Mouse (Mus musculus): ENCODE results near the gene Piga. TPM values are rescaled to one million over a fixed set of nuclear protein-coding genes. Genes with fewer than 3 reads are reported as not detected.

Piga gene
- polyA plus RNA-seq, 1 experiment from 2014 or later: 4.3 TPM

DNA sequence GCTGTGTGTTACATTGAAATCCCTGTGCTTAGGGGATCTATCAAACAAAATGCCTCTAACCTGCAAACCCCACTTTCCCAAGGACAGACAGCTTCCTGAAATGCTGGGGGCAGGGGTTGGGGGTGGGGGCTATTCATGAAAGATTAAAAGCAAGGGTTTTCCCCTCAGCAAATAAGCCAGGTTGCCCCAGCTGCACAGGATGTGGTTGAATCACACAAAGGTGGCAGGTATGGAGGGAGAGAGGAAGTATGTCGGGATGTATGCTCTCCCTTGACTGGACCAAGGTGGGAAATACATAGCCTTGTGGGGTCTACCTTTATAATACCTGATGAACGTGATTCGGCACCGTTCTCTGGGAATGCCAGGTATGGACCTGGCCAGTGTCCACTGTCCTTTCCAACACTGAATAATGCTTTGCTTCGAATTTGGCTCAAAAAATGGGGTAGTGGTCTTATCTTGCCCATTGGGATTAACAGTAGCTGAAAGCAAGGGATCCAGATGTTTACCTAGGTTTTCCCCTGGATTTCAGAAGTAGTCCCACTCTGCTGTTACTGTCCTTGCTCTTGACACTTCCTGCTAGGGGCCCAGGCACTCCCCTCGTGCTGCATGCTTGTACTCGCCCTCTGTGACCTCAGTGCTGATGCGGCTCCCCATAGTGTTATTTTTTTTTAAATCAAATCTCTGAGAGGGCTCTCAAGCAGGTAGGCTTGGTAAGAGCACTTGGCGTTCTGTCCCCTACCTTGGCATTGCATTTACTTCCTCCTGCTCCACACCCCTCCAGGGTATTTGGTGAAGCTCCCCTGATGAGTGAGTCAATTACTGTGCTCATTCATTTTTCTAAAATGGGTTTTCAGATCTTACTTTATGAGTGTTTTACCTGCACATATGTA is 13.2 kb upstream of the Piga start:
- Histone ChIP-seq H3K4me2 (ENCODE audit: low read length) (no peak overlapping the region), H3K4me1 (ENCODE audit: control insufficient read depth, insufficient read depth, low read length) (no peaks in the 10 kb centered on the region), H3K9ac (ENCODE audit: low read depth, low read length) (no peak overlapping the region), H3K9me3 (replicated peaks; ENCODE audit: control insufficient read depth, low read length, poor library complexity, severe bottlenecking) (no peaks in the 10 kb centered on the region), H3K27ac (ENCODE audit: low read length) (no peak overlapping the region), H3K36me3 (ENCODE audit: control insufficient read depth, insufficient read depth, low read length) (no peaks in the 10 kb centered on the region), H3K4me3 (ENCODE audit: low read depth, low read length) (no peak overlapping the region), H3K27me3 (ENCODE audit: control insufficient read depth, insufficient read depth, low read depth, low read length) (no peaks in the 10 kb centered on the region; the same call in 1 of the 2 replicates)
- 75% methylated on average over 9 of the region's 9 CpGs for WGBS
- ATAC-seq: no peak

DNA sequence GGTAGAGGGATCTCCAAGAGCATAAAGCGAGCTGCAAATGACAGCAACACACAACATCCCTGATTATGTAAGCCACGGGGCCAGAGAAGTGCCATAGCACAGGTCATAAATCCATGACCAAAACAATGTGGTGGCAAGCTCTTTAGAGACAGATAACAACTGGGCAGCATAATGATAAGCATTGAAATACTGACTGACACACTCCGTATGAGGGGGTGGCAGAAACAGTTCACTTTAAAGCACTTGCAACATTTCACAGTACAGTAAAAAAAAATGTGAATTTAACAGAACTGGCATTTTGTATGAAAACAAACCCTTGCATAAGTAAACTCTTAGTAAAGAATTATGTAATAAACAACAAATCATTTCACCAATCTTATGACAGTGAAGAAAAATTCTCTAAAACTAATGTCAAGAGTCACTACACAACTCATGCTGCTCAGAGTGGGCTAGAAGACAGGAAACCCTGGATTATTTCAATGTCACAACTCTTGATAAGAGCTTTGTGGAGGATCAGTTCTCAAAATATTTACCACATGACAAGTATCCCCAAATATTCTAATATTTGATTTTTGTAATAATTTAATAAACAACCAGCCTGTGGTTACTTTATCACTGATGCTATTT is 11.2 kb upstream of the Piga start:
- Histone ChIP-seq H3K9me3 (replicated peaks; ENCODE audit: control insufficient read depth, low read length, poor library complexity, severe bottlenecking) (no peaks in the 10 kb centered on the region), H3K4me1 (ENCODE audit: control insufficient read depth, insufficient read depth, low read length) (no peaks in the 10 kb centered on the region), H3K36me3 (ENCODE audit: control insufficient read depth, insufficient read depth, low read length) (no peaks in the 10 kb centered on the region), H3K4me2 (ENCODE audit: low read length) (no peak overlapping the region), H3K4me3 (ENCODE audit: low read depth, low read length) (no peak overlapping the region), H3K9ac (ENCODE audit: low read depth, low read length) (no peak overlapping the region), H3K27me3 (ENCODE audit: control insufficient read depth, insufficient read depth, low read depth, low read length) (no peaks in the 10 kb centered on the region; the same call in 1 of the 2 replicates), H3K27ac (ENCODE audit: low read length) (no peak overlapping the region)
- 86% methylated on average over 3 of the region's 3 CpGs for WGBS
- ATAC-seq: no peak

DNA sequence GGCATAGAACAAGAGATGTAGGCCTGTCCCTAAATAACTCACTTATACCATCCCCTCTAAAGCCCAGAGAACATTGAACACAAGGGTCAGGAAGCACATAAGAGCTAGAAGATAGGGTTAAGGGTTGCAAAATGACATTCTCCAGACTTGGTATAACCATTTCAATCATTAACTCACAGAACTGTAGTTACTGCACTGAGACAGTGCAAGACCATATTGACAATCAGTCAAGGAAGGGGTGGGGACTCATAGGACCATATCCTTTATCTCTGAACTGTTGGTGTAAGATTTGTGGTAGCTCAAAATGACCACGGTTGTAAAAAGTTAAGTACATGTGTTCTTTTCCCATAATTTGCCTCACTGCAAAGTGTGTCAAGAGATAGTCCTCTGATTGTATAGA is 9.0 kb upstream of the Piga start:
- WGBS: 79% methylated on average over 1 of the region's 1 CpGs
- H3K27me3 ChIP-seq (ENCODE audit: control insufficient read depth, insufficient read depth, low read depth, low read length): no peaks in the 10 kb centered on the region; the same call in 1 of the 2 replicates
- H3K9ac ChIP-seq (ENCODE audit: low read depth, low read length): no peak overlapping the region
- no peak overlapping the region for H3K4me3 ChIP-seq (ENCODE audit: low read depth, low read length)
- no peaks in the 10 kb centered on the region for H3K36me3 ChIP-seq (ENCODE audit: control insufficient read depth, insufficient read depth, low read length)
- no peak overlapping the region for H3K27ac ChIP-seq (ENCODE audit: low read length)
- H3K4me2 ChIP-seq (ENCODE audit: low read length): no peak overlapping the region
- no peaks in the 10 kb centered on the region for H3K4me1 ChIP-seq (ENCODE audit: control insufficient read depth, insufficient read depth, low read length)
- no peak for ATAC-seq
- no peaks in the 10 kb centered on the region for H3K9me3 ChIP-seq (replicated peaks; ENCODE audit: control insufficient read depth, low read length, poor library complexity, severe bottlenecking)

DNA sequence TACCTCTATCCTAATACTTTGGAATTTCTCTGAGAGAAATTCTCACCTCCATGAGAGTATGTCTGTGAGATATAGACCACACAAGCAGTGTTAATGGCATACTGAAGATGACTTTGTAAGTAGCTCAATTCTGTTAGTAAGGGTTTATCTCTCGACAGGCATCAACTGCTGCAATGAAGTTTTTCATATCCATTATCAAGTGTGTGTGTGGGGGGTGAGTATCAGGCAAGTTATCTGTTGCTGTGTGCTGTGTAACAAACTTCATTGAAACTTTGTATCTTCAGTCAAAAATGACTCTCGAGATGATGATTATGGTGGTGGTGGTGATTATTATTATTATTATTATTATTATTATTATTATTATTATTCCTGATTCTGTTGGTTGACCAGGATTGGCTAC is 2.8 kb upstream of the Piga start:
- no peaks in the 10 kb centered on the region for H3K9me3 ChIP-seq (replicated peaks; ENCODE audit: control insufficient read depth, low read length, poor library complexity, severe bottlenecking)
- 75% methylated on average over 2 of the region's 2 CpGs for WGBS
- ATAC-seq: no peak
- H3K4me2 ChIP-seq (ENCODE audit: low read length): no peak overlapping the region
- H3K4me3 ChIP-seq (ENCODE audit: low read depth, low read length): no peak overlapping the region
- H3K4me1 ChIP-seq (ENCODE audit: control insufficient read depth, insufficient read depth, low read length): peaks cover 4% of the 10 kb centered on the region
- no peaks in the 10 kb centered on the region for H3K27me3 ChIP-seq (ENCODE audit: control insufficient read depth, insufficient read depth, low read depth, low read length)
- no peak overlapping the region for H3K9ac ChIP-seq (ENCODE audit: low read depth, low read length)
- no peaks in the 10 kb centered on the region for H3K36me3 ChIP-seq (ENCODE audit: control insufficient read depth, insufficient read depth, low read length)
- H3K27ac ChIP-seq (ENCODE audit: low read length): no peak overlapping the region

DNA sequence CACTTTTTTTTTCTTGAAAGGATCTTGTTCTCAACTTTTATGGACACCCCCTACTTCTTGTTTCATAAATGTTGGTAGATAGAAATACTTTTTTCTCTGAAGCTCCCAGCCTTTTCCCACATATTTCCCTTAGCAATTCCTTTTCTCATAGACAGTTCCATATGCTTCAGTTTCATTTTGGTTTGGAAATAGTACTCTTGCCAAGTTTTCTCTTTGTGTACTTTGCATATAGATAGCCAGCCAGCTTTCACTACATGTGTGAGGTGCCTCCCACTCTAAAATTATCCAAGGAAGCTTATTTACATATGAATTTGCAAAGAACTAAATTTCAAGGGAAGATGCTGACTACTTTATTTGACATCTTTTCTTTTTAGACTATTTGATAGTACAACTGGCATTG is 1.6 kb upstream of the Piga start:
- Histone ChIP-seq H3K9me3 (replicated peaks; ENCODE audit: control insufficient read depth, low read length, poor library complexity, severe bottlenecking) (no peaks in the 10 kb centered on the region), H3K27ac (ENCODE audit: low read length) (no peak overlapping the region), H3K36me3 (ENCODE audit: control insufficient read depth, insufficient read depth, low read length) (no peaks in the 10 kb centered on the region), H3K4me2 (ENCODE audit: low read length) (no peak overlapping the region), H3K9ac (ENCODE audit: low read depth, low read length) (no peak overlapping the region), H3K27me3 (ENCODE audit: control insufficient read depth, insufficient read depth, low read depth, low read length) (no peaks in the 10 kb centered on the region), H3K4me3 (ENCODE audit: low read depth, low read length) (no peak overlapping the region), H3K4me1 (ENCODE audit: control insufficient read depth, insufficient read depth, low read length) (peaks cover 4% of the 10 kb centered on the region)
- no peak for ATAC-seq

DNA sequence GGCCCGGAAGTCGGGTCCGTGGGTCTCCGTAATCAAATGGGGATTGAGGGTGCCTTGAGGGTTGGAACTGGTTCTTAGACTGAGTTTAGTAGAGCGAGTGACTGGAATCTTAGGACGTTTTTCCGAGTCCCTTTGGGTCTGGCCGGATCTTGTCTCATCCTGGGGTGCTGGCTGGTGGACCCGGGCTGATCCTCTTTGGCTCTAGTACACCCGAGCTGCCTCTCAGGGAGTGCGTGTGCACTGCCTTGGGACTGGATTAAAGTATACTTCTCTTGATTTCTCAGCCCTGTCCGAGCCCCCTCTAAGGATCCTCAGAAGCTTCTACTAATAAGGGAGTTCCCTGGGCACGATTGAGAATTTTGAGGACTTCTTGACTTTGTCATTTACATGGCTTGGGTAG is 368 bp downstream of the Piga start:
- peak overlapping the region; percentile 66 for H3K27ac ChIP-seq (ENCODE audit: low read length)
- peak overlapping the region; percentile 65 for H3K4me2 ChIP-seq (ENCODE audit: low read length)
- peaks cover 4% of the 10 kb centered on the region for H3K4me1 ChIP-seq (ENCODE audit: control insufficient read depth, insufficient read depth, low read length)
- 24% methylated on average over 13 of the region's 13 CpGs for WGBS
- H3K27me3 ChIP-seq (ENCODE audit: control insufficient read depth, insufficient read depth, low read depth, low read length): no peaks in the 10 kb centered on the region
- H3K9ac ChIP-seq (ENCODE audit: low read depth, low read length): peak overlapping the region; percentile 68
- ATAC-seq: peak; percentile 41; the same call in 1 of the 2 replicates
- H3K9me3 ChIP-seq (replicated peaks; ENCODE audit: control insufficient read depth, low read length, poor library complexity, severe bottlenecking): no peaks in the 10 kb centered on the region
- H3K36me3 ChIP-seq (ENCODE audit: control insufficient read depth, insufficient read depth, low read length): no peaks in the 10 kb centered on the region
- H3K4me3 ChIP-seq (ENCODE audit: low read depth, low read length): peak overlapping the region; percentile 53

DNA sequence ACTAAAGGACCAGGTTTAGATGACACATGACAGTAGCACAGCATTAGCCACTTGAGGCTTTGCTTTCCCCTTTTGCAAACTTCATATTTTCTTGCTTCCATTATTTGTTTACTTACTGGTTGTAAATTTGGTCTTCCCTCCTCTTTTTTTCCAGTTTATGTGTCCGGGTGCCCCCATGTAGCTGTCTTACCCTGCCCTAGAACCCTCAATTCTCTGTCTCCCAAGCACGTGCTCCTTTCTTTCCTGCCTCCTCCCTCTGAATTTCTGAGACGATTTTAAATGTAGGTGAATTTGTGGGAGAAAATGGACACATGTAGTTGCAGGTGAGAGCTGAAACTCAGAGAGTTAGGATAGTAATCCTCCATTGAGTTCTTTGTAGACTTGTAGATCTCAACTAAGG is 931 bp downstream of the Piga start:
- Histone ChIP-seq H3K4me1 (ENCODE audit: control insufficient read depth, insufficient read depth, low read length) (peaks cover 4% of the 10 kb centered on the region), H3K9ac (ENCODE audit: low read depth, low read length) (no peak overlapping the region), H3K36me3 (ENCODE audit: control insufficient read depth, insufficient read depth, low read length) (no peaks in the 10 kb centered on the region), H3K9me3 (replicated peaks; ENCODE audit: control insufficient read depth, low read length, poor library complexity, severe bottlenecking) (no peaks in the 10 kb centered on the region), H3K4me3 (ENCODE audit: low read depth, low read length) (peak overlapping the region; percentile 53), H3K27ac (ENCODE audit: low read length) (no peak overlapping the region), H3K4me2 (ENCODE audit: low read length) (peak overlapping the region; percentile 65), H3K27me3 (ENCODE audit: control insufficient read depth, insufficient read depth, low read depth, low read length) (no peaks in the 10 kb centered on the region)
- 53% methylated on average over 3 of the region's 3 CpGs for WGBS
- no peak for ATAC-seq

DNA sequence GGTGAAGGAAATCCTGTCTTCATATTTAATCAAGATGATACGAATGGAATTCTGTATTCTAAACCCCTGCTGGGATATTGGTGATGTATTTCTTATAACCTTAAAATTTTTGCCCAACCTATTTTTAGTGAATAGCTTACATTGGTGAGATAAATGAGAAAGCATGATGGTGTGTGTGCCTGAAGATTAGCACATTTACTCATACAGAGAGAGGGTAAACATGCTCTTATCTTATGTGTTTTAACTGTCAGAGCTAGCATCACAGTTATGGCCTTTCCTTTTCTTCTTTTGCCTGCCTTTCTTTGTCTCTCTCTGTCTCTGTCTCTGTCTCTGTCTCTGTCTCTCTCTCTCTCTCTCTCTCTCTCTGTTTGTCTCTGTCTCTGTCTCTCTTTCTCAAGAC is 5.2 kb downstream of the Piga start:
- Histone ChIP-seq H3K27ac (ENCODE audit: low read length) (no peak overlapping the region), H3K4me3 (ENCODE audit: low read depth, low read length) (no peak overlapping the region), H3K4me2 (ENCODE audit: low read length) (no peak overlapping the region), H3K9ac (ENCODE audit: low read depth, low read length) (no peak overlapping the region), H3K9me3 (replicated peaks; ENCODE audit: control insufficient read depth, low read length, poor library complexity, severe bottlenecking) (no peaks in the 10 kb centered on the region), H3K27me3 (ENCODE audit: control insufficient read depth, insufficient read depth, low read depth, low read length) (no peaks in the 10 kb centered on the region), H3K4me1 (ENCODE audit: control insufficient read depth, insufficient read depth, low read length) (peaks cover 4% of the 10 kb centered on the region; the same call in 1 of the 2 replicates), H3K36me3 (ENCODE audit: control insufficient read depth, insufficient read depth, low read length) (no peaks in the 10 kb centered on the region)
- ATAC-seq: no peak
- WGBS: 83% methylated on average over 1 of the region's 1 CpGs

DNA sequence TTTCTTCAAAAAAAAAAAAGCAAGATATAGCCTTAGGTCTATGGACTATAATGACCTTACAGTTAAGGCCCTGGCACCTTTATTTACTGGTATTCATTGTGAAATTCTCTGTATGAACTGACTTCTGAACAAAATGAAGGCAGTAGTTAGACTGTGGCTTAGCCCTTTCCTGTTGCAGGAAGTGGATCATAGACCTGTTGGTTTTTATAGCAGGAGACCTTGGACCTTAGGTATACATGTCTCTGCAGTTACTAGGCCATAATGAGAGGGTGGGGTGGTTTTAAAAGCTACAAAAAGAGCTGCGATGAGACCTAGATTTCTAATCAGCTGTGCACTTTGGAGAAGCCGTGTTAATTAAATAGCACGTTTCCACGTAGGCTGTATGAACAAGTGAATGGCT is 7.7 kb downstream of the Piga start:
- no peak for ATAC-seq

More for the DNA sequence above, 7.7 kb downstream of the Piga start:
- Histone ChIP-seq H3K4me2 (ENCODE audit: low read length) (no peak overlapping the region), H3K27ac (ENCODE audit: low read length) (no peak overlapping the region), H3K9ac (ENCODE audit: low read depth, low read length) (no peak overlapping the region), H3K4me1 (ENCODE audit: control insufficient read depth, insufficient read depth, low read length) (no peaks in the 10 kb centered on the region), H3K9me3 (replicated peaks; ENCODE audit: control insufficient read depth, low read length, poor library complexity, severe bottlenecking) (no peaks in the 10 kb centered on the region), H3K4me3 (ENCODE audit: low read depth, low read length) (no peak overlapping the region), H3K36me3 (ENCODE audit: control insufficient read depth, insufficient read depth, low read length) (no peaks in the 10 kb centered on the region), H3K27me3 (ENCODE audit: control insufficient read depth, insufficient read depth, low read depth, low read length) (no peaks in the 10 kb centered on the region)
- 94% methylated on average over 4 of the region's 4 CpGs for WGBS
